Mouse (Mus musculus) small intestine, adult 2 months (tissue): ENCODE results near the gene Hoxb5.

Experiments
- CTCF ChIP-seq: fragments of 200-500 bp; IDR thresholded peaks from 2 replicates; pipeline ENCODE4 v1.5.1; 2012; ENCODE audit warnings: low read depth, mild to moderate bottlenecking, control low read depth, inconsistent platforms, low read length, moderate library complexity, mixed read lengths; ENCODE audit not compliant: insufficient replicate concordance, insufficient read length; ENCODE audit errors: extremely low read depth
- POLR2A ChIP-seq: fragments of 200-500 bp; IDR thresholded peaks from 2 replicates; pipeline ENCODE4 v1.6.1; 2012; ENCODE audit warnings: low read depth, mild to moderate bottlenecking, control low read depth, inconsistent platforms, low read length, moderate library complexity

- TF ChIP-seq CTCF (no peak), POLR2A (no peak)
These were observed 48.9 kb upstream of the Hoxb5 start for GRCm38 (mm10) chr11:96254221-96254620.
